Mouse (Mus musculus) monocyte, adult 2 months (primary cell): ENCODE results near the gene Socs4.

ENCODE experiments used
- DNase-seq, 2 experiments: peaks; one replicate each; pipeline ENCODE4 v3.0.0; 2022; ENCODE audit warnings: low spot score in 2 of 2, low read depth in 1 of 2

Gene Socs4

DNA sequence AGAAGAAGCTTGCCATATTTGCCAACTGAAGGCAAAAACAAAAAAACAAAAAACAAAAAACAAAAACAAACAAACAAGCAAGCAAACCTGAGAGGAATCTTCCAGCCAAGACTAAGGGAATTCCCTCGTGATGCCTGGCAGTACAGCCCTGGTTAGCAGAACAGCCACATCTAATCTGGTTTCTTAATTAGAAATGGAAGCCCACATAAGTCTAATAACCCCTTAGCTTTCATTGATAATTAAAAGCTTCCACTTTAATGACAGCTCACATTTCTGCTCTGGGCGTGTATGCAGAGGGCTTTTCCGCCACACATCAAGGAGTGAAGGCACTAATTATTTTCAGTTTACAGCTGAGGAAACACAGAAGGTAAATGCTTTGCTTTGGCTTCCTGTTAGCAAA, 58.6 kb downstream of the Socs4 start:
- no peak for DNase-seq

DNA sequence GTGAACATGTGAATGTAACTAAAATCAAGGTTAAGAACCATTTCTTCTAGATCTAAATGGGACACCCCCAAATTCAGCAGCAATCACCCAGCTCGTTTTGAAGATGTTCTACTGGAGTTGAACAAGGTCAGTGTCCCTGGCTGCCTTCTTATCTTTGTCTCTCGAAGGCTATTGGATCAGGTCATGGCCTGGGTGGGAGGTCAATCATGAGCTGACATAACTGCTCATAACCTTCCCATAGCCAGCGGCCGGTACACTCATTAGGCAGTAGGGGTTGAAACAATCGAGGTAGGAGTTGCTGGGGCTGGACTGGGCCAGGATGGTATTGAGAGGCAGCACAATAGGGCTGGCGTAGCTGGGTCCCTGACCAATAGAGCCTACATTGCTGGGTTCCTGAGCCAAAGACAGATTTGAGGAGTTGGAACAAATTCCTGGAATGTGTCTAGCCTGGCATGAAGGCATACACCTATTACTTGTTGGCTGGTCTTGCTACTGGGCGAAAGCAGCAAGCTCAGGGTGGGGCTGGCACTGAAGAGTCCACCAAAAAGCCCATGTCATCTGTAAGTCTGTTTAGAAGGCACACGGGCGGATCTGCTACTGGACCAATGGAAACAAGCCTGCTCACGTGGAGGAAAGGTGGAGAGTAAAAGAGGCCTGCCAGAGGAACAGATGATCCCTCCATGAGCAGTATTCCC, 63.6 kb downstream of the Socs4 start:
- no peak for DNase-seq

DNA sequence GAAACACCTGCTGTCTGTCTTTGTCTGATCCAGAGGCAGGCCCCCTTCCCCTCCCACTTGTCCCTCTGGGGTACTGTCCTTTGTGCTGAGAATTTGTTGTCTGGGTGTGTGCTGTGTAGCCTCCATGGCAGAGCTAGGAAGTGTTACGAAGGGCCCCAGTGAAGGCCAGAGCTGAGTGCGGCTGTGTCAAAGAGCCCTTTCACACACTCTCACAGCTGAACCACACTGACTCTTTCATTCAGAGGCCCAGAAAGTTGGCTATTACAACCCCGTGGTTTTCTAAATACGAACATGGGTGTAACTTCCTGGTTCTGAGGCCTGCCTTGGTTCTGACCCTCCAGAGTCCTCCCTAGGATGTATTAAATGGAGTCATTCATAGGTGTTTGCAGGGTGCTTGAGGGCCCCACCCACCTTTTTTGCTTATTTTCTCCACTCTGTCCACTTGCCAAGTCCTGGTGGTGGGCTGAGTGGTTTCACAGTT, 65.1 kb downstream of the Socs4 start:
- DNase-seq: no peak
